Mouse (Mus musculus): ENCODE results near the gene Timmdc1.

- TF ChIP-seq CTCF (IDR thresholded peaks at IDR 0.05; ENCODE audit: borderline replicate concordance, control insufficient read depth, extremely low read depth, insufficient read depth, low read length, poor library complexity) (no peak), POLR2A (IDR thresholded peaks at IDR 0.05; ENCODE audit: control insufficient read depth, extremely low read depth, insufficient read depth, low read length, poor library complexity) (peak; percentile 78; the same call in 1 of the 2 replicates)
These were observed 69.8 kb downstream of the Timmdc1 start, which contains the start of gene Adprh for GRCm38 (mm10) chr16:38452442-38453202.

Measured in thymus, adult 2 months (tissue).